Mouse (Mus musculus) thymus, postnatal 10 days (tissue): Measurements from ENCODE around the gene 4930568D16Rik.

ENCODE experiments used
- DNase-seq, 2 experiments: peaks; one replicate each; pipeline ENCODE4 v3.0.0; 2021; ENCODE audit warnings: low spot score in 2 of 2

4930568D16Rik gene

GRCm38 (mm10) chr2:35345984-35346383 lies 21.5 kb downstream of the 4930568D16Rik start:
- no peak for DNase-seq

- DNase-seq = no peak
These were observed 24.9 kb downstream of the 4930568D16Rik start for GRCm38 (mm10) chr2:35342605-35343004.

- DNase-seq = no peak
These were observed 28.8 kb downstream of the 4930568D16Rik start for GRCm38 (mm10) chr2:35338707-35339106.

GRCm38 (mm10) chr2:35338036-35338435 lies 29.5 kb downstream of the 4930568D16Rik start:
- DNase-seq = no peak

- DNase-seq = no peak
These were observed 30.1 kb downstream of the 4930568D16Rik start for GRCm38 (mm10) chr2:35337419-35337818.

- peak; percentile 98 to 100 for DNase-seq
These were observed 30.9 kb downstream of the 4930568D16Rik start, which contains the start of gene Stom for GRCm38 (mm10) chr2:35336388-35337280. TSS of gene Stom (minus strand) at chr2:35336976.

- no peak for DNase-seq
These were observed 31.9 kb downstream of the 4930568D16Rik start for GRCm38 (mm10) chr2:35335620-35336019.

GRCm38 (mm10) chr2:35333670-35334069 lies 33.9 kb downstream of the 4930568D16Rik start:
- DNase-seq = no peak

GRCm38 (mm10) chr2:35331205-35331604 lies 36.3 kb downstream of the 4930568D16Rik start:
- DNase-seq = no peak

GRCm38 (mm10) chr2:35329061-35329460 lies 38.5 kb downstream of the 4930568D16Rik start:
- no peak for DNase-seq

GRCm38 (mm10) chr2:35328064-35328792 lies 39.3 kb downstream of the 4930568D16Rik start:
- no peak for DNase-seq

GRCm38 (mm10) chr2:35327583-35327982 lies 39.9 kb downstream of the 4930568D16Rik start:
- DNase-seq = no peak

- no peak for DNase-seq
These were observed 40.6 kb downstream of the 4930568D16Rik start for GRCm38 (mm10) chr2:35326931-35327330.

- no peak for DNase-seq
These were observed 41.6 kb downstream of the 4930568D16Rik start for GRCm38 (mm10) chr2:35325930-35326329.

- DNase-seq = no peak
These were observed 44.9 kb downstream of the 4930568D16Rik start for GRCm38 (mm10) chr2:35322404-35323164.

- no peak for DNase-seq
These were observed 47.1 kb downstream of the 4930568D16Rik start for GRCm38 (mm10) chr2:35320399-35320798.

- no peak for DNase-seq
These were observed 49.1 kb downstream of the 4930568D16Rik start for GRCm38 (mm10) chr2:35318405-35318804.

GRCm38 (mm10) chr2:35317604-35318003 lies 49.9 kb downstream of the 4930568D16Rik start:
- DNase-seq = no peak

- DNase-seq = no peak
These were observed 53.2 kb downstream of the 4930568D16Rik start for GRCm38 (mm10) chr2:35314300-35314699.

GRCm38 (mm10) chr2:35309906-35310493 lies 57.5 kb downstream of the 4930568D16Rik start:
- no peak for DNase-seq

GRCm38 (mm10) chr2:35308166-35308565 lies 59.4 kb downstream of the 4930568D16Rik start:
- no peak for DNase-seq
